Mouse (Mus musculus) ES-CJ7 (cell line): ENCODE measurements around the gene Npas2.

ENCODE experiments used
- DNase-seq: peaks from one replicate; pipeline ENCODE4 v3.0.0; 2011; ENCODE audit warnings: low read depth, low spot score

Gene Npas2

DNA sequence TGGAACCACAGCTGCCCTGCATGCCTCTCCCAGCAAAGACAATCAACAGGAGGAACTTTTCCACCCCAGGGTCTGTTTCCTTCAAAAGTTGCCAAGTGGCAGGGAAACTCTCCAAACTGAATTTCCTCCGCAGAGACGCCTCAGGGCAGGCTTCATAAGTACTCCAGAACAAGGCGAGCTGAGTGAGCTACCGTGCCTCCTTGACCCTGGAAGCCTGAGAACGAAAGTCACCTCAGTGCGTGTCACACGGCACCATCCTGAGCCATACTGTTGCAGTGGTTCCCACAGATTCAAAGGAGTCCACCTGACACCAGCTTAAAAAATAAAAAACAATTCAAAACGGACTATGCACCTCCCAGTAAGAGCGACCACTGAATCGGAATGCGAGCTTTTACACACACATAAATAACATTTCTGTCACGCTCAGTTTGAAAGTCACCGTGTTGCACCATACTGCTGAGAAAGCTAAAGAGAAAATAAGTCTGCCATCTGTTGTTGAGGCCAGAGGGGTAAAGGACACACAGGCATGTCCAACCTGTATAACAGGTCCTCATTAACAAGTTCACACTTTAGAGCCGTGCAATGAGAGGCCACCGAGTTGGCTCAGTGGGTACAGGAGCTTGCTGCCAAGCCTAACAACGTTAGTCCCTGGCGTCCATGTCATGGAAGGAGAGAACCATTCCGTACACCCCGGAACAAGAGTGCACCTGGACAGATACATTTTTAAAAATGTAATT, 216.7 kb downstream of the Npas2 start:
- DNase-seq, result no peak
